Mouse (Mus musculus): Measurements from ENCODE around the gene Pon1. TPM values are rescaled to one million over a fixed set of nuclear protein-coding genes. Genes with fewer than 3 reads are reported as not detected.

Pon1 gene
- polyA plus RNA-seq, 1 experiment from 2014 or later, result 0.08 TPM

- no peaks in the 10 kb centered on the region for H3K27me3 ChIP-seq (ENCODE audit: control insufficient read depth, insufficient read depth, low read length)
- no peaks in the 10 kb centered on the region for H3K4me1 ChIP-seq (ENCODE audit: control insufficient read depth, insufficient read depth, low read length)
- no peak overlapping the region for H3K27ac ChIP-seq (ENCODE audit: low read depth, low read length)
- no peaks in the 10 kb centered on the region for H3K9me3 ChIP-seq (ENCODE audit: control insufficient read depth, low read length)
- no peak for DNase-seq (ENCODE audit: low spot score, missing footprints)
- no peak overlapping the region for H3K4me3 ChIP-seq (ENCODE audit: low read depth, low read length)
- H3K4me2 ChIP-seq, result no peak overlapping the region
- no peak for ATAC-seq (ENCODE audit: low FRiP score)
- no peak overlapping the region for H3K9ac ChIP-seq (ENCODE audit: low read length)
- 69% methylated on average over 3 of the region's 3 CpGs for WGBS
- H3K36me3 ChIP-seq (ENCODE audit: control insufficient read depth, insufficient read depth, low read length), result no peaks in the 10 kb centered on the region
These were observed 28.3 kb upstream of the Pon1 start for GRCm38 (mm10) chr6:5222080-5222479.

- Histone ChIP-seq H3K9me3 (ENCODE audit: control insufficient read depth, low read length) (no peaks in the 10 kb centered on the region), H3K4me1 (ENCODE audit: control insufficient read depth, insufficient read depth, low read length) (no peaks in the 10 kb centered on the region), H3K4me2 (no peak overlapping the region), H3K4me3 (ENCODE audit: low read depth, low read length) (no peak overlapping the region), H3K9ac (ENCODE audit: low read length) (no peak overlapping the region), H3K36me3 (ENCODE audit: control insufficient read depth, insufficient read depth, low read length) (no peaks in the 10 kb centered on the region), H3K27ac (ENCODE audit: low read depth, low read length) (no peak overlapping the region), H3K27me3 (ENCODE audit: control insufficient read depth, insufficient read depth, low read length) (no peaks in the 10 kb centered on the region)
- DNase-seq (ENCODE audit: low spot score, missing footprints) (no peak), ATAC-seq (ENCODE audit: low FRiP score) (no peak)
- 93% methylated on average over 4 of the region's 4 CpGs for WGBS
These were observed 24.4 kb upstream of the Pon1 start for GRCm38 (mm10) chr6:5218190-5218589.

- DNase-seq (ENCODE audit: low spot score, missing footprints) (no peak), ATAC-seq (ENCODE audit: low FRiP score) (no peak)
- Histone ChIP-seq H3K36me3 (ENCODE audit: control insufficient read depth, insufficient read depth, low read length) (no peaks in the 10 kb centered on the region), H3K27ac (ENCODE audit: low read depth, low read length) (no peak overlapping the region), H3K4me3 (ENCODE audit: low read depth, low read length) (no peak overlapping the region), H3K9ac (ENCODE audit: low read length) (no peak overlapping the region), H3K9me3 (ENCODE audit: control insufficient read depth, low read length) (no peaks in the 10 kb centered on the region), H3K27me3 (ENCODE audit: control insufficient read depth, insufficient read depth, low read length) (no peaks in the 10 kb centered on the region), H3K4me1 (ENCODE audit: control insufficient read depth, insufficient read depth, low read length) (no peaks in the 10 kb centered on the region), H3K4me2 (no peak overlapping the region)
- WGBS, result 94% methylated on average over 2 of the region's 2 CpGs
These were observed 14.1 kb upstream of the Pon1 start for GRCm38 (mm10) chr6:5207817-5208216.

GRCm38 (mm10) chr6:5199916-5200315 is 6.2 kb upstream of the Pon1 start:
- 91% methylated on average over 3 of the region's 3 CpGs for WGBS
- Histone ChIP-seq H3K9ac (ENCODE audit: low read length) (no peak overlapping the region), H3K4me2 (no peak overlapping the region), H3K27me3 (ENCODE audit: control insufficient read depth, insufficient read depth, low read length) (no peaks in the 10 kb centered on the region), H3K36me3 (ENCODE audit: control insufficient read depth, insufficient read depth, low read length) (no peaks in the 10 kb centered on the region), H3K9me3 (ENCODE audit: control insufficient read depth, low read length) (no peaks in the 10 kb centered on the region), H3K4me1 (ENCODE audit: control insufficient read depth, insufficient read depth, low read length) (no peaks in the 10 kb centered on the region), H3K27ac (ENCODE audit: low read depth, low read length) (no peak overlapping the region), H3K4me3 (ENCODE audit: low read depth, low read length) (no peak overlapping the region)
- DNase-seq (ENCODE audit: low spot score, missing footprints), result no peak
- no peak for ATAC-seq (ENCODE audit: low FRiP score)

GRCm38 (mm10) chr6:5199376-5199905 is 5.7 kb upstream of the Pon1 start:
- H3K9ac ChIP-seq (ENCODE audit: low read length), result no peak overlapping the region
- no peak overlapping the region for H3K4me3 ChIP-seq (ENCODE audit: low read depth, low read length)
- H3K36me3 ChIP-seq (ENCODE audit: control insufficient read depth, insufficient read depth, low read length), result no peaks in the 10 kb centered on the region
- no peaks in the 10 kb centered on the region for H3K9me3 ChIP-seq (ENCODE audit: control insufficient read depth, low read length)
- DNase-seq (ENCODE audit: low spot score, missing footprints) (no peak), ATAC-seq (ENCODE audit: low FRiP score) (no peak)
- H3K4me2 ChIP-seq, result no peak overlapping the region
- no peaks in the 10 kb centered on the region for H3K4me1 ChIP-seq (ENCODE audit: control insufficient read depth, insufficient read depth, low read length)
- H3K27me3 ChIP-seq (ENCODE audit: control insufficient read depth, insufficient read depth, low read length), result no peaks in the 10 kb centered on the region
- no peak overlapping the region for H3K27ac ChIP-seq (ENCODE audit: low read depth, low read length)
- 88% methylated on average over 8 of the region's 8 CpGs for WGBS

GRCm38 (mm10) chr6:5198590-5198989 is 4.8 kb upstream of the Pon1 start:
- no peak for ATAC-seq (ENCODE audit: low FRiP score)
- Histone ChIP-seq H3K9me3 (ENCODE audit: control insufficient read depth, low read length) (no peaks in the 10 kb centered on the region), H3K4me3 (ENCODE audit: low read depth, low read length) (no peak overlapping the region), H3K4me2 (no peak overlapping the region), H3K27me3 (ENCODE audit: control insufficient read depth, insufficient read depth, low read length) (no peaks in the 10 kb centered on the region), H3K36me3 (ENCODE audit: control insufficient read depth, insufficient read depth, low read length) (no peaks in the 10 kb centered on the region), H3K4me1 (ENCODE audit: control insufficient read depth, insufficient read depth, low read length) (no peaks in the 10 kb centered on the region; the same call in 1 of the 2 replicates), H3K27ac (ENCODE audit: low read depth, low read length) (no peak overlapping the region), H3K9ac (ENCODE audit: low read length) (no peak overlapping the region)
- WGBS, result 91% methylated on average over 5 of the region's 5 CpGs
- no peak for DNase-seq (ENCODE audit: low spot score, missing footprints)

GRCm38 (mm10) chr6:5190761-5191160 is 3.0 kb downstream of the Pon1 start:
- Histone ChIP-seq H3K9ac (ENCODE audit: low read length) (no peak overlapping the region), H3K9me3 (ENCODE audit: control insufficient read depth, low read length) (no peaks in the 10 kb centered on the region), H3K4me1 (ENCODE audit: control insufficient read depth, insufficient read depth, low read length) (no peaks in the 10 kb centered on the region; the same call in 1 of the 2 replicates), H3K27ac (ENCODE audit: low read depth, low read length) (no peak overlapping the region), H3K4me2 (no peak overlapping the region), H3K36me3 (ENCODE audit: control insufficient read depth, insufficient read depth, low read length) (no peaks in the 10 kb centered on the region), H3K27me3 (ENCODE audit: control insufficient read depth, insufficient read depth, low read length) (no peaks in the 10 kb centered on the region), H3K4me3 (ENCODE audit: low read depth, low read length) (no peak overlapping the region)
- 87% methylated on average over 4 of the region's 4 CpGs for WGBS
- DNase-seq (ENCODE audit: low spot score, missing footprints) (no peak), ATAC-seq (ENCODE audit: low FRiP score) (no peak)

- 88% methylated on average over 4 of the region's 4 CpGs for WGBS
- Histone ChIP-seq H3K4me2 (no peak overlapping the region), H3K9ac (ENCODE audit: low read length) (no peak overlapping the region), H3K36me3 (ENCODE audit: control insufficient read depth, insufficient read depth, low read length) (no peaks in the 10 kb centered on the region), H3K4me3 (ENCODE audit: low read depth, low read length) (no peak overlapping the region), H3K9me3 (ENCODE audit: control insufficient read depth, low read length) (no peaks in the 10 kb centered on the region), H3K4me1 (ENCODE audit: control insufficient read depth, insufficient read depth, low read length) (no peaks in the 10 kb centered on the region; the same call in 1 of the 2 replicates), H3K27me3 (ENCODE audit: control insufficient read depth, insufficient read depth, low read length) (no peaks in the 10 kb centered on the region), H3K27ac (ENCODE audit: low read depth, low read length) (no peak overlapping the region)
- no peak for ATAC-seq (ENCODE audit: low FRiP score)
- no peak for DNase-seq (ENCODE audit: low spot score, missing footprints)
These were observed 4.2 kb downstream of the Pon1 start for GRCm38 (mm10) chr6:5189507-5189906.

- no peak overlapping the region for H3K9ac ChIP-seq (ENCODE audit: low read length)
- H3K4me1 ChIP-seq (ENCODE audit: control insufficient read depth, insufficient read depth, low read length), result no peaks in the 10 kb centered on the region; the same call in 1 of the 2 replicates
- 73% methylated on average over 6 of the region's 6 CpGs for WGBS
- H3K4me3 ChIP-seq (ENCODE audit: low read depth, low read length), result no peak overlapping the region
- H3K9me3 ChIP-seq (ENCODE audit: control insufficient read depth, low read length), result no peaks in the 10 kb centered on the region
- no peaks in the 10 kb centered on the region for H3K36me3 ChIP-seq (ENCODE audit: control insufficient read depth, insufficient read depth, low read length)
- no peaks in the 10 kb centered on the region for H3K27me3 ChIP-seq (ENCODE audit: control insufficient read depth, insufficient read depth, low read length)
- no peak for ATAC-seq (ENCODE audit: low FRiP score)
- no peak overlapping the region for H3K27ac ChIP-seq (ENCODE audit: low read depth, low read length)
- no peak for DNase-seq (ENCODE audit: low spot score, missing footprints)
- no peak overlapping the region for H3K4me2 ChIP-seq
These were observed 4.8 kb downstream of the Pon1 start for GRCm38 (mm10) chr6:5188938-5189337.
